Mouse (Mus musculus): ENCODE data around the gene G2e3. TPM values are rescaled to one million over a fixed set of nuclear protein-coding genes. Genes with fewer than 3 reads are reported as not detected.

G2e3 gene
- total RNA-seq (2023) = 8.3 to 12.3 TPM (median 10.6 TPM) in 4 replicates

GRCm38 (mm10) chr12:51347988-51348697 lies at the start of gene G2e3:
TSS of gene G2e3 (plus strand) at chr12:51348061.

GRCm38 (mm10) chr12:51377003-51377887 lies 29.4 kb downstream of the G2e3 start, which contains the start of gene Scfd1:
TSS of gene Scfd1 (plus strand) at chr12:51377510.

Other genes starting within 250 kb of the G2e3 start
- gene Scfd1, start 29.4 kb downstream of the G2e3 start, total RNA-seq (2023) = 54.6 to 59.6 TPM (median 58.2 TPM) in 4 replicates
- 0.30 to 0.53 TPM (median 0.40 TPM) in 4 replicates for gene Coch, start 245.3 kb downstream of the G2e3 start, total RNA-seq (2023)